Mouse (Mus musculus) brain, embryonic 14.5 days (tissue): Measurements from ENCODE around the gene Map9.

Experiments used
- CTCF ChIP-seq: fragments of 200-500 bp; IDR thresholded peaks from 2 replicates; pipeline ENCODE4 v1.5.1; 2012; ENCODE audit warnings: inconsistent platforms, mild to moderate bottlenecking, moderate library complexity, borderline replicate concordance; ENCODE audit not compliant: insufficient read depth, insufficient read length; ENCODE audit errors: extremely low read depth
- POLR2A ChIP-seq: fragments of 200-500 bp; IDR thresholded peaks from 2 replicates; pipeline ENCODE4 v1.6.1; 2012; ENCODE audit warnings: mild to moderate bottlenecking, inconsistent platforms, borderline replicate concordance; ENCODE audit not compliant: poor library complexity, insufficient read depth, insufficient read length, severe bottlenecking; ENCODE audit errors: extremely low read depth

- TF ChIP-seq CTCF = no peak
- no peak for TF ChIP-seq POLR2A
Measured at GRCm38 (mm10) chr3:82405830-82406229, 48.0 kb downstream of the Map9 start.
